Mouse (Mus musculus) pancreas, adult 10 weeks (tissue): ENCODE results near the gene Kctd10. TPM values are rescaled to one million over a fixed set of nuclear protein-coding genes. Genes with fewer than 3 reads are reported as not detected.

Experiments
- polyA plus RNA-seq: library from polyadenylated mRNA; stranded (reverse); fragments of 350-450 nt; fragmentation: Illumina TruSeq; extraction: RNeasy Lipid Tissue Mini Kit (QIAGEN cat#74804); gene quantifications from one replicate; pipeline ENCODE4 v1.2.3, GENCODE M21; 2015; ENCODE audit warnings: low read depth, low replicate concordance; ENCODE audit not compliant: insufficient read depth

Kctd10 gene
- 31.0 TPM for polyA plus RNA-seq

DNA sequence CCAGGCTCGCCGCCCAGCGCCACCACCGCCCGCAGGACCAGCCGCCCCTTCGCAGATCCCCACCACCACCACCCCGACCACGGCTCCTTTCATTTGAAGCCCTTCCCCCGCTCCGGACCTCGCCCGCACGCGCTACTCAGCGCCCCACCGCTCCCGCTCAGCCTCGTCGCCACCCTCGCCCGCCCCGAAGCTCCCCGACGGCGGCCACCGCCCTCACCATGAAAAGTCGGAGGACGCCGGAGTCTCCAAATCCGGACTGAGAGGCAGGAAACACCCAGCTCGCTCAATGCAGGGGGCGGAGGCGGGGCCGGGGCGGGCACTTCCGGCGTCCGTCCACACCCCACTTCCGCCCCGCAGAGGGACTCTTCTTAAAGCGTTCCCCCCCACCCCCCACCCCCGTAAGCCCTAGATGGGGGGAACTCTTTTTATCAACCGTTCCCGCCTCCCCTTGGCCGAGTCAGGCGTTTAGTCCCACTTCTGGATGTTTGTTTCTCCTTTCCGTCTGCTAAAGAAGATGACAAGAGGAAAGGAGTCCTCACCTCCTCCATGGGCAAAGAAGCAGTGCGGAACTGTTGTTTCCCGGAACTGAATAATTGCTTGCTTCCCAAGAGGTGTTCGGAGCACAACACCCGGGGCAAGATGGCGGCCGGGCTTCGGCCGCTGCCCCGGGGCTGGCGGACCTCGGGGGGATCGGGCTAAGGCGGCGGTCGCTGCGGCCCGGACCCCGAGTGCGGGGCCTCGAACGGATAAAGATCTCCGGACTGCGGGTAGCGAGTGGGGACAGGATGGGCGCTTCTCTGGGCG lies at the start of gene Kctd10, which contains the start of gene Ube3b:
Kctd10 (minus strand) TSS at position 300 of the 804 bp plus-strand sequence.
Ube3b (plus strand) TSS at position 399 of the 804 bp plus-strand sequence.

Other genes starting within 250 kb of the Kctd10 start
- 9.0 TPM for gene Acacb, start 234.0 kb downstream of the Kctd10 start, polyA plus RNA-seq
- gene Foxn4, start 106.7 kb downstream of the Kctd10 start, polyA plus RNA-seq, result not detected
- gene Myo1h, start 91.3 kb downstream of the Kctd10 start, polyA plus RNA-seq, result not detected
- 12.1 TPM for gene Ube3b, start 99 bp upstream of the Kctd10 start, polyA plus RNA-seq
- 1.9 TPM for gene Mmab, start 63.6 kb upstream of the Kctd10 start, polyA plus RNA-seq
- 2.5 TPM for gene Mvk, start 63.8 kb upstream of the Kctd10 start, polyA plus RNA-seq
- 0.81 TPM for gene Fam222a, start 187.5 kb upstream of the Kctd10 start, polyA plus RNA-seq